Mouse (Mus musculus): ENCODE measurements around the gene Tcf20.

The Tcf20 gene

GRCm38 (mm10) chr15:82928023-82928422 is 59.6 kb downstream of the Tcf20 start:
- in situ Hi-C loops (cut with MboI, MseI): no loop called here

- in situ Hi-C loops (cut with MboI, MseI): no loop called here
Measured at GRCm38 (mm10) chr15:82927057-82927456, 60.6 kb downstream of the Tcf20 start.

GRCm38 (mm10) chr15:82924679-82925425 is 62.8 kb downstream of the Tcf20 start:
- in situ Hi-C loops (cut with MboI, MseI): no loop called here

GRCm38 (mm10) chr15:82923531-82923930 is 64.1 kb downstream of the Tcf20 start:
- in situ Hi-C loops (cut with MboI, MseI): no loop called here

- in situ Hi-C loops (cut with MboI, MseI): no loop called here
Measured at GRCm38 (mm10) chr15:82922755-82923154, 64.9 kb downstream of the Tcf20 start.

GRCm38 (mm10) chr15:82922052-82922451 is 65.6 kb downstream of the Tcf20 start:
- in situ Hi-C loops (cut with MboI, MseI): no loop called here

GRCm38 (mm10) chr15:82921559-82921958 is 66.1 kb downstream of the Tcf20 start:
- in situ Hi-C loops (cut with MboI, MseI): no loop called here

- in situ Hi-C loops (cut with MboI, MseI): no loop called here
Measured at GRCm38 (mm10) chr15:82920895-82921515, 66.7 kb downstream of the Tcf20 start.

- in situ Hi-C loops (cut with MboI, MseI): no loop called here
Measured at GRCm38 (mm10) chr15:82917965-82918364, 69.7 kb downstream of the Tcf20 start.

- in situ Hi-C loops (cut with MboI, MseI): no loop called here
Measured at GRCm38 (mm10) chr15:82917207-82917844, 70.3 kb downstream of the Tcf20 start.

- in situ Hi-C loops (cut with MboI, MseI): no loop called here
Measured at GRCm38 (mm10) chr15:82914455-82914854, 73.2 kb downstream of the Tcf20 start.

GRCm38 (mm10) chr15:82911965-82912337 is 75.7 kb downstream of the Tcf20 start:
- in situ Hi-C loops (cut with MboI, MseI): no loop called here

- in situ Hi-C loops (cut with MboI, MseI): no loop called here
Measured at GRCm38 (mm10) chr15:82911001-82911964, 76.4 kb downstream of the Tcf20 start.

- in situ Hi-C loops (cut with MboI, MseI): no loop called here
Measured at GRCm38 (mm10) chr15:82910596-82910995, 77.1 kb downstream of the Tcf20 start.

GRCm38 (mm10) chr15:82909791-82910190 is 77.9 kb downstream of the Tcf20 start:
- in situ Hi-C loops (cut with MboI, MseI): loop anchor here in 1 of 2 experiments (5.0 kb wide), 1 partner anchor 133 kb away; no protein-coding TSS in a partner anchor

- in situ Hi-C loops (cut with MboI, MseI): loop anchor here in 1 of 2 experiments (5.0 kb wide), 1 partner anchor 134 kb away; no protein-coding TSS in a partner anchor
Measured at GRCm38 (mm10) chr15:82908521-82908920, 79.2 kb downstream of the Tcf20 start.

GRCm38 (mm10) chr15:82907306-82907705 is 80.4 kb downstream of the Tcf20 start:
- in situ Hi-C loops (cut with MboI, MseI): loop anchor here in 1 of 2 experiments (5.0 kb wide), 1 partner anchor 135 kb away; no protein-coding TSS in a partner anchor

GRCm38 (mm10) chr15:82906574-82907061 is 81.1 kb downstream of the Tcf20 start:
- in situ Hi-C loops (cut with MboI, MseI): loop anchor here in 1 of 2 experiments (5.0 kb wide), 1 partner anchor 136 kb away; no protein-coding TSS in a partner anchor

- in situ Hi-C loops (cut with MboI, MseI): loop anchor here in 1 of 2 experiments (5.0 kb wide), 1 partner anchor 137 kb away; no protein-coding TSS in a partner anchor
Measured at GRCm38 (mm10) chr15:82905431-82906395, 82.0 kb downstream of the Tcf20 start.

- in situ Hi-C loops (cut with MboI, MseI): no loop called here
Measured at GRCm38 (mm10) chr15:82904526-82904925, 83.1 kb downstream of the Tcf20 start.
